Mouse (Mus musculus) kidney, embryonic 15.5 days (tissue): ENCODE measurements around the gene Zp1. TPM values are rescaled to one million over a fixed set of nuclear protein-coding genes. Genes with fewer than 3 reads are reported as not detected.
A peak's percentile ranks its signal among the peaks of the same experiment; 100 is the strongest.

Experiments
- ATAC-seq: fragments of 200-750 bp; cut with Nextera tagmentation; replicated peaks from 2 replicates; pipeline ENCODE4 v1.8.0; 2017; ENCODE audit warnings: moderate TSS enrichment; ENCODE audit not compliant: low FRiP score
- H3K27ac ChIP-seq: fragments of 300-500 bp; sonication (generic); 2 replicates; pipeline ENCODE4 v1.5.1; 2015; ENCODE audit warnings: mild to moderate bottlenecking, inconsistent platforms
- H3K27me3 ChIP-seq: fragments of 300-500 bp; sonication (generic); 2 replicates; pipeline ENCODE4 v1.6.1; 2015; ENCODE audit warnings: inconsistent platforms
- H3K36me3 ChIP-seq: fragments of 300-500 bp; sonication (generic); 2 replicates; pipeline ENCODE4 v1.6.1; 2015; ENCODE audit warnings: inconsistent platforms
- H3K4me1 ChIP-seq: fragments of 300-500 bp; sonication (generic); 2 replicates; pipeline ENCODE4 v1.6.1; 2015; ENCODE audit warnings: inconsistent platforms
- H3K4me2 ChIP-seq: fragments of 300-500 bp; sonication (generic); 2 replicates; pipeline ENCODE4 v1.6.1; 2015; ENCODE audit warnings: moderate library complexity, mild to moderate bottlenecking, inconsistent platforms
- H3K4me3 ChIP-seq: fragments of 300-500 bp; sonication (generic); replicated peaks from 2 replicates; pipeline ENCODE4 v1.5.1; 2015; ENCODE audit warnings: mild to moderate bottlenecking, inconsistent platforms
- H3K9ac ChIP-seq: fragments of 300-500 bp; sonication (generic); 2 replicates; pipeline ENCODE4 v1.6.1; 2015; ENCODE audit warnings: mild to moderate bottlenecking, inconsistent platforms
- H3K9me3 ChIP-seq: fragments of 300-500 bp; sonication (generic); replicated peaks from 2 replicates; pipeline ENCODE4 v1.6.1; 2016; ENCODE audit warnings: inconsistent platforms
- WGBS: fragments of 180-500 bp; shearing (Covaris S2); methylation state at CpG from one replicate; pipeline ENCODE4 v1.1.7; 2015; ENCODE audit warnings: mixed read lengths; 5-methylcytosine and 5-hydroxymethylcytosine counted together
- polyA plus RNA-seq: library from polyadenylated mRNA; unstranded; fragments of >200 nt; fragmentation: Nextera tagmentation; extraction: Ambion mirVana; gene quantifications from 2 replicates; pipeline ENCODE4 v1.2.1, GENCODE M21; 2015

Zp1 gene
- polyA plus RNA-seq = not detected in 2 replicates

DNA sequence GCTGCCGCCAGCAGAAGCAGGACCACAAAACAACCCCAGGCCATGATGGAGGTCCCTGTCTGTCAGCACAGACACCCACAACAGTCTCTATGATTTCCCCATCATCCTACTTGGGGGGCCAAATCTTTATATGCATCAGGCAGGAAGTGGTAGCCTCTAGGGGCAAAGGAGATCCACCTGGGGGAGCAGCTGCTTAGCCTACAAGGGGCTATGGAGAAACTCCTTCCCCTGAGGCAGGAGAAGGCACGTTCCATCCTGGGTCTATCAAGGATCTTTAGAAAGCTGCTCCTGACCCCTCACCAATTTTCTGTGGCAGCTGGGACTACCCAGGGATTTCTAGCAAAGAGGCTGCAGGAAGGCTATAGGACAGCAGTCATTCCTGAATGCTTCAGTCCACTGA is at the start of gene Zp1:
Gene Zp1, minus strand, starts transcription at position 101 of the 400 bp plus-strand sequence.
- Histone ChIP-seq H3K36me3 (no peaks in the 10 kb centered on the region), H3K4me2 (no peak within 1 kb of the TSS), H3K9me3 (no peaks in the 10 kb centered on the region), H3K27me3 (no peaks in the 10 kb centered on the region), H3K9ac (no peak within 1 kb of the TSS), H3K27ac (no peak within 1 kb of the TSS), H3K4me3 (no peak within 1 kb of the TSS), H3K4me1 (peaks cover 9% of the 10 kb centered on the region; the same call in 1 of the 2 replicates)
- WGBS = 50% methylated on average over 2 of the region's 2 CpGs
- ATAC-seq = no peak

DNA sequence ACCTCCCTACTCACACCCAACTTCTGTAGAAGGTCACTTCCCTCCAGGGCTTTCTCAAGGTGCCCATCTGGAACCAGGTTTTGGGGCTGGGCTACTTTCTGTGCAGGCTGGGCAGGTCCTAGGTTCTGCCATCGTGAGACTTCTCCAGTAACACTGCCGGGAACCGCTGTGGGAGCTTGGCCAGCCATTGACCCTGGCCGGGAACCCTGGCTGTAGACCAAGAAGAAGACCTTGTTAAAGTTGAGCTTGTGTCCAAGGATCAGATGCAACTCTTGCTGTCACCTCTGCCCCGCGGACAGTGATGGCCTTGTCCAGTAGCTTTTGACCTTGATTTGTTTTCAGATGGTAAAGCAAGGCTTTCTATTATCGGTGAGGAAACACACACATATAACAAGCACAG is 48.1 kb upstream of the Zp1 start:
- H3K9me3 ChIP-seq = no peaks in the 10 kb centered on the region
- H3K27me3 ChIP-seq = no peaks in the 10 kb centered on the region
- no peak overlapping the region for H3K4me2 ChIP-seq
- H3K4me1 ChIP-seq = peaks cover 5% of the 10 kb centered on the region
- H3K36me3 ChIP-seq = no peaks in the 10 kb centered on the region
- 86% methylated on average over 7 of the region's 7 CpGs for WGBS
- no peak overlapping the region for H3K27ac ChIP-seq
- no peak overlapping the region for H3K9ac ChIP-seq
- ATAC-seq = no peak
- no peak overlapping the region for H3K4me3 ChIP-seq

DNA sequence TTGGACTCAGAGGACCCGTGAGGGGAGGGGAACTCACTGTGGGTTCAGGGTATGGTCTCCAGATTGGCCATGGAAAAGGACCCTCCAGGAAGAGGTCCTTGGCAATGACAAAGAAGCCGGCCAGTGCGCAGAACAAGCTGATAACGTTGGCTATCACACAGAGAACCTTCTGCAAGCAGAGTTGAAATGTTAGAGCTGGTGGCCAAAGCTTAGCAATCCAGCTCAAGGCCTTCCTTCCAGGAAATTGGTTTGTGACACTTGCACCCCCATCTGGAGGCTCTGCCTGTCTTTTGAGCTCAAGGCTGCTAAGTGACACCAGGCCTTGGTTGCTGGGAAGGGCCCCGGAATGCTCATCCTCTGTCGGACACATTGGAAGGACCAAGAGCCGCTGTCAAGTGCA is 45.3 kb upstream of the Zp1 start:
- no peak for ATAC-seq
- H3K4me2 ChIP-seq = no peak overlapping the region
- peaks cover 3% of the 10 kb centered on the region; the same call in 1 of the 2 replicates for H3K27me3 ChIP-seq
- no peaks in the 10 kb centered on the region for H3K9me3 ChIP-seq
- no peak overlapping the region for H3K4me3 ChIP-seq
- no peak overlapping the region for H3K27ac ChIP-seq
- no peaks in the 10 kb centered on the region for H3K4me1 ChIP-seq
- H3K9ac ChIP-seq = no peak overlapping the region
- 86% methylated on average over 7 of the region's 7 CpGs for WGBS
- no peaks in the 10 kb centered on the region for H3K36me3 ChIP-seq

DNA sequence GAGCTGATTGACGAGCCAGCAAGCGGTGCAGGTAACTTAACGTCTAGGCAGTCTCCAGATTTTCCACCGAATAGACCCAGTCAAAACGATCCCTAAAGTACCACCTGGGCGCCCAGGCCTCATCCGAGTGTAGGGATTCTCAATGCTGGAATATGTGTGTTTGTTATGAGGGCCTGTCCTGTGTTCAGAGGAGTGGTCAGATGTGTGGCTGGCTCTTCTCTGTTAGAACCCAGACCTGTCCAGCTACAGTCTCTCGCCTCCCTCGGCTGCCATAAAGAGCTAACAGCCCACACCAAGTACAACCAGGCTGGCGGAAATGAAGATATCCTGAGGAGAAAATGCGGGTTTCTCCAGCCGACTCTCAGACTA is 39.5 kb upstream of the Zp1 start:
- H3K4me3 ChIP-seq = no peak overlapping the region

DNA sequence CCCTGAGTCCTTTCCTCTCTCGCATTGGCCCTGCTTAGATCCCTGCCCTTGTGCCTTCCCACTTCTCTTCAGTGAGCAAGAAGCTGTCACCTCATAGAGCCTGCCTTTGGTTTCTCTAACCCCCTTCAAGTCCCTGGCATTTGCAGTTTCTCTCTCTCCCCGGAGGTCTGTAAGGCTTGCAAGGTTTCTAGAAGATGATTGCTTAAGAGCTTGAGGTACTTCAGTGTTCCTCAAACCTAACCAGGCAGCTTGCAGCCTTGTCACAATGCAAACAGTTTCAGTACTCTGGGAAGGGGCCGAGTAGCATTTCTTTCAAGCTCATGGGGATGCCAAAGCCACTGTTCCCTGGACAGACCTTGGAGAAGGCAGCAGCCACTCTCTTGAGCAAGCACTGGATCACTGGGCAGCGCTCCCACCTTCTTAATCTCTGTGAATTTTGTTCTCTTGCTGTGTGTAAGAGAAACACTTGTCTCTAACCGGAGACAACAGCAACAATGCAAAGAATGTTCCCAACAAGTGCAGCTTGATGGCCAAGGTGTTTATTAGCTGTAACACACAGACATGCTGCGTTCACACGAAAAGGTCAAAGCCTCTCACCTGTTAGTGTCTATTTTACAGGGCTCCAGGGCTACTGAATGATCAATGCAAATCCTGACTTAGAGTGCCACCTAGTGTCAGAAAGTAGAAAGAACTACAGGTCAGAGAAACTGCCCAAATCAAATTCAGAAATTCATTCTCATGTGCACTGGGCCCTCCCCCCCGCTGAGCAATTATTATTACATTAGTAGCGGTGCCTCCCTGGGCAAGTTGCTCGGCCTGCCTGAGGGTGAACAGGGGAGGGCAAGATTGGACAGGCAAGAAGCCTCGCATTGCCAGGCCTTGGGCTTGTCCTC is 38.9 kb upstream of the Zp1 start:
- no peaks in the 10 kb centered on the region for H3K36me3 ChIP-seq
- H3K9ac ChIP-seq = no peak overlapping the region
- H3K4me1 ChIP-seq = no peaks in the 10 kb centered on the region
- no peak overlapping the region for H3K4me3 ChIP-seq
- H3K4me2 ChIP-seq = no peak overlapping the region
- H3K9me3 ChIP-seq = no peaks in the 10 kb centered on the region
- H3K27me3 ChIP-seq = peaks cover 18% of the 10 kb centered on the region; the same call in 1 of the 2 replicates
- 32% methylated on average over 11 of the region's 11 CpGs for WGBS
- no peak overlapping the region for H3K27ac ChIP-seq
- ATAC-seq = peak; percentile 69

More for the DNA sequence above, 39.5 kb upstream of the Zp1 start:
- no peak overlapping the region for H3K4me2 ChIP-seq
- ATAC-seq = no peak
- H3K27ac ChIP-seq = no peak overlapping the region
- H3K36me3 ChIP-seq = no peaks in the 10 kb centered on the region
- peaks cover 18% of the 10 kb centered on the region; the same call in 1 of the 2 replicates for H3K27me3 ChIP-seq
- H3K9me3 ChIP-seq = no peaks in the 10 kb centered on the region
- H3K9ac ChIP-seq = no peak overlapping the region
- H3K4me1 ChIP-seq = no peaks in the 10 kb centered on the region
- 49% methylated on average over 12 of the region's 12 CpGs for WGBS

DNA sequence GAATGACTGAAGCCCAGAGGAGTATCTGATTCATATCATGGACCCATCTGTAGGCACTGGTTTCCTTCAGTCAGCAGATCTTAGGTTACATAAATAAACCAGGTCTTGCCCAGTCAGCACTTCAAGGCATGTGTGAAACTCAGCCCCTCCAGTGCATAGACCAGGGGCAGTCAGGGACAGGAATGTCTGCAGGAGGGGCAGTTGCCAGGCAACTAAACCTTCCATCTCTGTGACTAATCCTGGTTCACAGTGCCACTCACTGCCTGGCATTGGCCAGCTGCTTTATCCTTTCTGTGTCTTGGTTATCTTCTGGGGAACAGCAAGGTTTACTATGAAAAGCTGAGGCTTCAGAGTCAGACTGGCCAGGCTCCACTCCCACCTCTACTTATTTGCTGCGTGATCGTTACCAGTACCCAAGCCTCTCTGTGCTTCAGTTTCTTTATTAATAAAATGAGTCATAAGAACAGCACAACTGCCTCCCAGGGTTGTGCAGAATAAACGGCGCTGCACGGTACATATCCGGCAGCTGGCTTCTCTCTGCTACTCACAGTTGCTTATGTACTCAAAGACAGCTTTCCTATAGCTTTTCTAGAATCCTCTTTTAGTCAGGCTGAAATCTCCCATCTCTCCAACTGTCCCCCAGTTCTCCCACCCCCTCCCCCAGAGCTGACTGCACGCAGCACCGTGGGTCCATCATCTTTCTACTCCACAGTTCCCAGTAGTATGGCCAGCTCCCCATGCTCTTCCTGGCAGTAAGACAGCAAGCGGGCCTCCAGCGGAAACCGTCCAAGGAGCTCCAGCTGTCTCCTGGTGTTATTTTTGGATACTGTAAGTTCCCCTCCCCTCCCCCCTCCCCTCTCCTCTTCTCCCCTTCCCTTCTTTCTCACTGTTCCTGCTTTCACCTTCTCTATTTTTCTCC is 31.8 kb upstream of the Zp1 start:
- WGBS = 53% methylated on average over 11 of the region's 11 CpGs
- peak; percentile 44 for ATAC-seq
- no peaks in the 10 kb centered on the region for H3K9me3 ChIP-seq
- H3K9ac ChIP-seq = no peak overlapping the region
- H3K27ac ChIP-seq = peak overlapping the region; percentile 84
- no peaks in the 10 kb centered on the region for H3K36me3 ChIP-seq
- 0 out of 2 replicates have a peak overlapping the region, but pooled peaks have one; percentile 20 for H3K4me2 ChIP-seq
- peaks cover 27% of the 10 kb centered on the region for H3K4me1 ChIP-seq
- no peaks in the 10 kb centered on the region; the same call in 1 of the 2 replicates for H3K27me3 ChIP-seq
- H3K4me3 ChIP-seq = no peak overlapping the region

DNA sequence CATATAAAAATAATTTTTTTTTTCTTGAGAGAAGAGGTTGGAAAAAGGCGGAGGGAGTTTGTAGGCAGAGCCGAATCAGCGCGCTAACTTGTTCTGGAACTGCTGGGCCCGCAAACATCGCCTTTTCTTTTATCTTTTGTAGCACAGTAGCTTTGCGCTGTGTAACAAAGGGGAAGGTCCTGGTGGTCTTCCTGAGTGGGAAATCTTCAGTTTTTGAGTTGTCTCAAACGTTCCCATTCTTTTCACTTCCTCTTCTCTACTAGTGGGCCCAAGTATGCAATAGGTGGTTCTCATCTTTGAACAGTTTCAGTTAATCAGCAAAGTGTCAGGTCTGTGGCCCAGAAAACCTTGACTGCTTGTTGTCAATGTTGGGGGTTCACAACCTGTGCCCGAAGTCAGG is 29.1 kb upstream of the Zp1 start:
- ATAC-seq = no peak
- H3K27me3 ChIP-seq = no peaks in the 10 kb centered on the region
- H3K4me3 ChIP-seq = peak overlapping the region; percentile 85
- H3K4me2 ChIP-seq = peak overlapping the region; percentile 99
- no peaks in the 10 kb centered on the region for H3K9me3 ChIP-seq
- peaks cover 10% of the 10 kb centered on the region for H3K36me3 ChIP-seq
- 34% methylated on average over 9 of the region's 9 CpGs for WGBS
- H3K4me1 ChIP-seq = peaks cover 37% of the 10 kb centered on the region
- peak overlapping the region; percentile 58 for H3K27ac ChIP-seq
- H3K9ac ChIP-seq = peak overlapping the region; percentile 30; the same call in 1 of the 2 replicates

DNA sequence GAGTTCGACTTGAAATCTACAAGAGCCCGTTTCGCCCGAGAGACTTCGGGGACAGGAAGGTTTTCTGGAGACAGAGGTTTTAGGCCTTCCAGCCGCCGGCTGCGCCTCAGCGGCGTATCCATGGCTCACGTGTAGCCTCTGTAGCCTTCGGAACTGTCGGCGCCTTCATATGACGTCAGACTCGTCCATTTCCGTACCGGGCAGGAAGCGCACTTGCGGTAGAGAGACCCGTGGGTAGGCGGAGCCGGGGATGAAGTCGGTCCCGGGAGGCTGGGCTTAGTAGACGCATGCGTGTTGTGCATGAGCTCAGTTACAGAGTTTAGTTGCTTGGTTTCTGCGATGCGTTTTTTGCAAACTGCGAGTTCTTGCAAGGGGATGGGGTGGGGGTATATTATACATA is 28.7 kb upstream of the Zp1 start, which contains the start of gene Ccdc86:
Gene Ccdc86, minus strand, starts transcription at position 155 of the 400 bp plus-strand sequence.
- H3K27ac ChIP-seq = peak within 1 kb of the TSS; percentile 58
- peaks cover 15% of the 10 kb centered on the region for H3K36me3 ChIP-seq
- H3K4me3 ChIP-seq = peak within 1 kb of the TSS; percentile 85
- under 1% methylated on average over 30 of the region's 30 CpGs for WGBS
- H3K9me3 ChIP-seq = no peaks in the 10 kb centered on the region
- H3K4me2 ChIP-seq = peak within 1 kb of the TSS; percentile 99
- no peaks in the 10 kb centered on the region for H3K27me3 ChIP-seq
- H3K9ac ChIP-seq = peak within 1 kb of the TSS; percentile 87
- ATAC-seq = peak; percentile 96
- peaks cover 37% of the 10 kb centered on the region for H3K4me1 ChIP-seq

DNA sequence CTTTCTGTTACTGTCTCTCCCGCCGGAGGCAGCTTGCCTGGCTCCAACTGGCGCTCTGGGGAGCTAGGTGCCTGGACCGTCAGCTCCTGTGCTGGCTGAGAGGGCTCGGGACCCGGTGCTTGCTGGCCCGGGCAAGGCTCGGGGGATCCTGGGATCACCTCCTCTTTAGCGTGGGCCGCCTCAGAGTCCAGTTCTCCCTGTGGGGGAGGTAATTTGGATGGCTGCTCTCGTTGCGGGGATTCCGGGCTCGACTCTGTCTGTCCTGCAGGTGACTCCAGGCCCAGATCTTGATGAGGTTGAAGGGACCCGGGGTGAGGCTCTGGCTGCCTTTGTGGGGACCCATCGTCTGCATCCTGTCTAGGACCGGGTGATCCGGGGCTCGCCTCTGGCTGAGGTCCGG is 28.0 kb upstream of the Zp1 start:
- Histone ChIP-seq H3K27me3 (no peaks in the 10 kb centered on the region), H3K4me1 (peaks cover 37% of the 10 kb centered on the region), H3K4me2 (peak overlapping the region; percentile 99), H3K9ac (peak overlapping the region; percentile 87), H3K4me3 (peak overlapping the region; percentile 85), H3K9me3 (no peaks in the 10 kb centered on the region), H3K27ac (no peak overlapping the region), H3K36me3 (peaks cover 22% of the 10 kb centered on the region)
- 0% methylated on average over 20 of the region's 20 CpGs for WGBS
- ATAC-seq = 0 out of 2 replicates have a peak, but pooled peaks have one; percentile 0

DNA sequence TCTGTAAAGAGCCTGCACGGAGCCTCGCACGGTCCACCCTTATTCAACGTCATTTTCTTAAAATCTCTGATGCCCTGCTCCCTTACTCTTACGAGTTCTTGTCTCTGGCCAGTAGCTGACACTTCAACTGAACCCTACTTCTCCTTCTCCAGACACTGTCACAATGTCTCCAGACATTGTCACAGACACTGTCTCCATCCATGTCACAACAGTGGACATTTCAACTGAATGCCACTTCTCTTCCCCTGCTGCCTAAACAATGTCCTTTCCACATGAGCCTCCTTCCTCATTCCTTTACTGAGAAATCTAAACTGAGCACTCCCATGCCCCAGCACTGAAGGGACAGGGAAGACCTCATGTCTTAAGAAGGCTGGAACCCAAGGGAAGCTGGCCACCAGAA is 26.8 kb upstream of the Zp1 start:
- no peaks in the 10 kb centered on the region for H3K27me3 ChIP-seq
- H3K4me1 ChIP-seq = peaks cover 28% of the 10 kb centered on the region
- H3K36me3 ChIP-seq = peaks cover 34% of the 10 kb centered on the region
- H3K27ac ChIP-seq = no peak overlapping the region
- H3K9ac ChIP-seq = peak overlapping the region; percentile 87
- H3K9me3 ChIP-seq = no peaks in the 10 kb centered on the region
- peak overlapping the region; percentile 85 for H3K4me3 ChIP-seq
- H3K4me2 ChIP-seq = peak overlapping the region; percentile 99
- ATAC-seq = no peak
- 88% methylated on average over 5 of the region's 5 CpGs for WGBS

DNA sequence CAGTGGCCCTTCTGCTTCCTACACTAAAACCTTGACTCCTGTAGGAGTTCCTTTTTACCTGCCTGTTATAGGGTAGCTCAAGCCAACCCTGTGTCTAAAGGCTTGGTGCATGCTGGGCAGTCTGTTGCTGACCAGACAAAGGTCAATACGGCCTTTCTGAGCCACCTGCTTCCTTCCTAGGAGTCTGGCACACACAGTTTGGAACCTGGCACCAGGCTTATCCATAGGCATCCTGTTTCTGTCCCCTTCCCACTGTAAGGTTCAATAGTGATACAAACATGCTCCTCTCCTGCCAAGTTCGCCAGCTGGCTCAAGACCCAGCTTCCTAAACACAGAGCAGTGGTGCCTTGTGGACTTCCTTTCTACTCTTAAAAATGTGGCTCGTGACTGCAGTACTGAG is 26.1 kb upstream of the Zp1 start:
- ATAC-seq = no peak
- Histone ChIP-seq H3K27ac (no peak overlapping the region), H3K4me3 (peak overlapping the region; percentile 85), H3K4me2 (peak overlapping the region; percentile 99), H3K9me3 (no peaks in the 10 kb centered on the region), H3K36me3 (peaks cover 39% of the 10 kb centered on the region), H3K9ac (0 out of 2 replicates have a peak overlapping the region, but pooled peaks have one; percentile 87), H3K27me3 (no peaks in the 10 kb centered on the region), H3K4me1 (peaks cover 21% of the 10 kb centered on the region)
- 84% methylated on average over 3 of the region's 3 CpGs for WGBS
